Mouse (Mus musculus) MEL (cell line): ENCODE results near the gene Flt3l.

Source experiments
- CHD2 ChIP-seq: IDR thresholded peaks from 2 replicates; pipeline ENCODE4 v1.6.1; 2011; ENCODE audit warnings: low read length, improper control_type of control experiment
- CTCF ChIP-seq, 3 experiments: IDR thresholded peaks in 2 of 3; conservative IDR thresholded peaks in 1 of 3; 2 replicates each; pipeline ENCODE4 v1.5.1; 2011 to 2012; ENCODE audit warnings: low read length in 3 of 3, low read depth in 2 of 3, mild to moderate bottlenecking in 2 of 3, improper control_type of control experiment in 1 of 3, inconsistent platforms in 1 of 3, mixed read lengths in 1 of 3, moderate library complexity in 1 of 3; ENCODE audit not compliant: control insufficient read depth in 1 of 3, insufficient read depth in 1 of 3, poor library complexity in 1 of 3, severe bottlenecking in 1 of 3
- E2F4 ChIP-seq: IDR thresholded peaks from 2 replicates; pipeline ENCODE4 v1.6.1; 2011; ENCODE audit warnings: low read depth, low read length, improper control_type of control experiment, borderline replicate concordance
- EP300 ChIP-seq, 2 experiments: IDR thresholded peaks; 2 replicates each; pipeline ENCODE4 v1.6.1; 2011; ENCODE audit warnings: improper control_type of control experiment in 2 of 2, low read length in 2 of 2, low read depth in 1 of 2, mild to moderate bottlenecking in 1 of 2
- POLR2A ChIP-seq, 2 experiments: IDR thresholded peaks; 2 replicates each; pipeline ENCODE4 v1.6.1; 2011 to 2012; ENCODE audit warnings: low read length in 2 of 2, mild to moderate bottlenecking in 2 of 2, control low read depth in 1 of 2, improper control_type of control experiment in 1 of 2, low read depth in 1 of 2, moderate library complexity in 1 of 2; ENCODE audit not compliant: control insufficient read depth in 1 of 2, insufficient read depth in 1 of 2, poor library complexity in 1 of 2

DNA sequence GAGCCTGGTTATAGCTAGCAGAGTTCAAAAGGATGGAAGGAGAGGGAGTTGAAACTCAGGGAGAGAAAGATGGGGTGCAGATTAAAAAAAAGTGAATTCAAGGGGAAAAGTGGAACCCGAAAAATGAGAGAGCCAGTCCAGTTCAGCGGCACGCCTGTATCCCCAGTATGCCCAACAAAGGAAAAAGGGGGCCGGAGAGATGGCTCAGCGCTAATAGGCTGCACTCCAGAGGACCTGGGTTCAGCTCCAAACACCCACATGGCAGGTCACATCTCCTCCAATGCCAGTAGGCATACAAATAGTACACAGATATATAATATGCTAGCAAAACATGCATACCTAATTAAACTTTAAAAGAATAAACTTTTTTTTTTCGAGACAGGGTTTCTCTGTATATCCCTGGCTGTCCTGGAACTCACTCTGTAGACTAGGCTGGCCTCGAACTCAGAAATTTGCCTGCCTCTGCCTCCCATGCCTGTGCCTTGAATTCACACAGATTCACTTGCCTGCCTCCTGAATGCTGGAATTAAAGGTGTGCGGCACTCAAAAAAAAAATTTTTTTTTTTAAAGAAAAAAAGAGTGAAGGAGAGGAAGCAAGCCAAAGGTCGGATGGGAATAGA lies 26.9 kb upstream of the Flt3l start:
- TF ChIP-seq CTCF (IDR thresholded peaks at IDR 0.05 in 2 of 3, conservative IDR thresholded peaks at IDR 0.05 in 1 of 3; ENCODE audit: control insufficient read depth in 1 of 3, insufficient read depth in 1 of 3, low read depth in 2 of 3, low read length in 3 of 3, poor library complexity in 1 of 3, severe bottlenecking in 1 of 3) (no peak), CHD2 (no peak), POLR2A (IDR thresholded peaks at IDR 0.05; ENCODE audit: control insufficient read depth in 1 of 2, insufficient read depth in 1 of 2, low read depth in 1 of 2, low read length in 2 of 2, poor library complexity in 1 of 2) (no peak), EP300 (IDR thresholded peaks at IDR 0.05; ENCODE audit: low read depth in 1 of 2, low read length in 2 of 2) (no peak), E2F4 (no peak)
